Mouse (Mus musculus) C2C12 (cell line): ENCODE results near the gene Lyrm7. TPM values are rescaled to one million over a fixed set of nuclear protein-coding genes. Genes with fewer than 3 reads are reported as not detected.
A peak's percentile ranks its signal among the peaks of the same experiment; 100 is the strongest.

Experiments
- H3K27me3 ChIP-seq: one replicate; pipeline ENCODE4 v1.6.1; 2011; ENCODE audit not compliant: control insufficient read depth, insufficient read depth, insufficient read length
- H3K36me3 ChIP-seq: one replicate; pipeline ENCODE4 v1.6.1; 2011; ENCODE audit not compliant: control insufficient read depth, insufficient read depth
- H3K4me3 ChIP-seq: one replicate; pipeline ENCODE4 v1.5.1; 2011; ENCODE audit warnings: mild to moderate bottlenecking, control low read depth; ENCODE audit not compliant: poor library complexity, insufficient read depth, severe bottlenecking
- H3K79me2 ChIP-seq: one replicate; pipeline ENCODE4 v1.6.1; 2011; ENCODE audit not compliant: control insufficient read depth, insufficient read depth
- H3K79me3 ChIP-seq: one replicate; pipeline ENCODE4 v1.6.1; 2011; ENCODE audit warnings: low read depth, control low read depth
- H3ac ChIP-seq: one replicate; pipeline ENCODE3; 2011; ENCODE audit warnings: low read depth; ENCODE audit not compliant: control insufficient read depth, insufficient read length
- CEBPB ChIP-seq: IDR thresholded peaks from one replicate; pipeline ENCODE4 v1.6.1; 2011; ENCODE audit warnings: low read depth, mild to moderate bottlenecking, control low read depth, moderate library complexity
- CTCF ChIP-seq: IDR thresholded peaks from one replicate; pipeline ENCODE4 v1.5.1; 2011; ENCODE audit not compliant: control insufficient read depth, insufficient read depth, insufficient read length
- FOSL1 ChIP-seq: IDR thresholded peaks from one replicate; pipeline ENCODE4 v1.8.0; 2011; ENCODE audit warnings: mild to moderate bottlenecking, low read length; ENCODE audit not compliant: poor library complexity, insufficient read depth, severe bottlenecking
- MAX ChIP-seq: IDR thresholded peaks from one replicate; pipeline ENCODE4 v1.6.1; 2011; ENCODE audit warnings: mild to moderate bottlenecking, control low read depth
- MYOD1 ChIP-seq: IDR thresholded peaks from one replicate; pipeline ENCODE4 v1.6.1; 2011; ENCODE audit warnings: low read depth; ENCODE audit not compliant: control insufficient read depth, insufficient read length
- MYOG ChIP-seq: IDR thresholded peaks from one replicate; pipeline ENCODE4 v1.6.1; 2011; ENCODE audit not compliant: control insufficient read depth, insufficient read length; ENCODE audit errors: extremely low read depth
- USF1 ChIP-seq: IDR thresholded peaks from one replicate; pipeline ENCODE4 v1.6.1; 2011; ENCODE audit warnings: low read depth, mild to moderate bottlenecking, control low read depth, moderate library complexity
- polyA plus RNA-seq: library from polyadenylated mRNA; unstranded; fragments of >200 nt; fragmentation: generic; extraction: Trizol; gene quantifications from one replicate; pipeline ENCODE4 v1.2.1, GENCODE M21; 2012; ENCODE audit warnings: missing spikeins

Gene Lyrm7
- polyA plus RNA-seq, 1 experiment = 0.25 TPM

DNA sequence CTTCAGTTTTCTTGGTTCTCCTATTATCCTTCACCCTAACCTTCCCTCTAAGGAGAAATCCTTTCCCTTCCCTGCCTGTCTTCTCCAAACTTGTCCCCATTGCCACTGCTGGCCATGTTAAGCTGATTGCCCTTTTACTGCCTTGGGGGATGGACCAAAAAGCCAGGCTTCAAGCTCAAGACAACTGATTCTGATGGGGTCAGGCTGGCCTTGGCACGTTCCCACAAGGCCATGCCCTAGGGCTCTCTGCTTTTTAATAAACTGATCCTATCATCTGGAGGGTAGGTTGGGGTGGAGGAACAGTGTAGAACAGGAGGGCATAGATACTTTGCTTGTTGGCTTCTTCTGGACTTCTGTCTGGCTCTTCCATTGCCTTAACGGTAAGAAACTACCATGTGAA, 24.7 kb upstream of the Lyrm7 start:
- TF ChIP-seq CEBPB (no peak), FOSL1 (no peak), MAX (no peak), USF1 (no peak), MYOG (no peak), CTCF (no peak), MYOD1 (no peak)
- no peaks in the 10 kb centered on the region for H3K79me3 ChIP-seq
- no peak overlapping the region for H3ac ChIP-seq
- no peaks in the 10 kb centered on the region for H3K36me3 ChIP-seq
- no peaks in the 10 kb centered on the region for H3K79me2 ChIP-seq
- H3K4me3 ChIP-seq = no peak overlapping the region
- H3K27me3 ChIP-seq = no peaks in the 10 kb centered on the region

DNA sequence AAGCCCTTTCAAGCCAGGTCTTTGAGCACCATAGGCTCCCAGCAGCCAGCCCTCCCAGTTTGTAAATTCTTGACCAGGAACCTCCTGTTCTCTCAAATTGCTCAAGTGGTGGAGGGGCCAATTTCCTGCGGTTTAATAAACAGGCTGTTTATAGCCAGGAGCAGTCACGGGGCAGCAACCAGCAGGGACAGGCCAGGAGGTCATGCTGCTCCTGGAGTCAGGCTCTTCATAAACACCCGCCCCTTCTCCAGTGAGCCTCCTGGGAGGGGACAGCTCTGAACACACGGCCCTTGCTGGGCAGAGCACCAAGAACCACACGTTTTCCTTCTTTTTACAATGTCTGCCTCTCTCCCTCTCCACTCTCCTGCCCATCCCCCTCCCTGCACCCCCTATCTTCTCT, 24.2 kb upstream of the Lyrm7 start:
- H3K4me3 ChIP-seq = no peak overlapping the region
- H3ac ChIP-seq = no peak overlapping the region
- H3K79me3 ChIP-seq = no peaks in the 10 kb centered on the region
- no peaks in the 10 kb centered on the region for H3K36me3 ChIP-seq
- H3K27me3 ChIP-seq = no peaks in the 10 kb centered on the region
- no peaks in the 10 kb centered on the region for H3K79me2 ChIP-seq
- TF ChIP-seq CEBPB (no peak), MYOD1 (no peak), USF1 (no peak), CTCF (no peak), FOSL1 (no peak), MAX (no peak), MYOG (no peak)

DNA sequence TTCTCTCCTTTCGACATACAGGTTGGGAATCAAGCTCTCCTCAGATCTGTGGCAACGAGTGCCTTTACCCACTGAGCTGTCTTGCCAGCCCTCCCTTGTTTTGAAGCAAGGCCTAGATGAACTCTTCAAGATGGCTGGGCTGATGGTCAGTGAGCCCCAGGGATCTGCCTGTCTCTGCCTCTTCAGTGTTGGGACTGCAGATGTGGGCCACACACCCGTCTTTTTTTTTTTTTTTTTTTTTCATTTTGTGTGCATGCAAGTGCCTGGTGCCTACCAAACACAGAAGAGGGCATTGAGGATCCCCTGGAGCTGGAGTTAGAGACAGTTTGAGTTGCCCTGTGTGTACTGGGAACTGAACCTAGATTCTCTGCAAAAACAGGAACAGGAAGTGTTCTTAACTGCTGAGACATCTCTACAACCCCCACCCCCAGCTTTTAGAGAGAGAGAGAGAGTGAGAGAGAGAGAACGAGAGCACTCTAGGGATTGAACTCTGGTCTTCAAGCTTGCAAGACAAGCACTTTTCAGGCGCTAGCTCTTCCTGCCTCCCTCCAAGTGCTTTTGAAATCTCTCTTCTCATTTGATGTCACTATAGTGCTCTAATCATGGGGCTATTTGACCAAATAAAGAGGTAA, 23.6 kb upstream of the Lyrm7 start:
- no peaks in the 10 kb centered on the region for H3K79me2 ChIP-seq
- no peaks in the 10 kb centered on the region for H3K27me3 ChIP-seq
- no peaks in the 10 kb centered on the region for H3K79me3 ChIP-seq
- TF ChIP-seq MYOD1 (no peak), MYOG (no peak), CTCF (no peak), MAX (no peak), USF1 (no peak), FOSL1 (no peak)
- H3ac ChIP-seq = no peak overlapping the region
- no peaks in the 10 kb centered on the region for H3K36me3 ChIP-seq
- H3K4me3 ChIP-seq = no peak overlapping the region

- Histone ChIP-seq H3K79me3 (no peaks in the 10 kb centered on the region), H3K79me2 (no peaks in the 10 kb centered on the region), H3K27me3 (no peaks in the 10 kb centered on the region), H3K36me3 (no peaks in the 10 kb centered on the region), H3K4me3 (no peak overlapping the region), H3ac (no peak overlapping the region)
- TF ChIP-seq MYOD1 (no peak), MYOG (no peak), USF1 (no peak), FOSL1 (no peak), CTCF (no peak), MAX (no peak), CEBPB (no peak)
Observed at GRCm38 (mm10) chr11:54882671-54883070, 22.0 kb upstream of the Lyrm7 start.

DNA sequence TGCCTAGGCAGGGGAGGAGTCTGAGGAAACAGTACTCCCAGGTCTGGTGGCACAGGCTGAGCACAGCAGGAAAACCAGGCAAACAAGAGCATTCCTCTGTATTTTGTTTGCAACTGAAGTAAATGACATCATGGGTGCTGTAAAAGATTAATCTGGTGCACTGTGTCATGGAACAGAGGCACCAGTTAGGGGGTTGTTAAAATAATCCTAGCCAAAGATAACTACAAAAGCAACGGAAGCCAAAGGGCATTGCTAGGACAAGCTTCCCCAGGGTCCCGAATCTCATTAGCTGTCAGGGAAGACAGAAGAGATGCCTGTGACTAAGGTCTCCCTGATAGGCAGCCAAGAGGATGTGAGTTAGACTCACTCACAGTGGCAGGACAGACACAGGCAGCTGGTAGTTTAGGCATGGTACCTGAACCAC, 20.3 kb upstream of the Lyrm7 start:
- H3K79me2 ChIP-seq = no peaks in the 10 kb centered on the region
- H3ac ChIP-seq = no peak overlapping the region
- H3K79me3 ChIP-seq = no peaks in the 10 kb centered on the region
- TF ChIP-seq CTCF (no peak), MYOG (no peak), MYOD1 (peak; percentile 76)
- H3K36me3 ChIP-seq = no peaks in the 10 kb centered on the region
- no peaks in the 10 kb centered on the region for H3K27me3 ChIP-seq
- no peak overlapping the region for H3K4me3 ChIP-seq

GRCm38 (mm10) chr11:54879922-54880321, 19.2 kb upstream of the Lyrm7 start:
- Histone ChIP-seq H3ac (no peak overlapping the region), H3K79me2 (no peaks in the 10 kb centered on the region), H3K27me3 (no peaks in the 10 kb centered on the region), H3K79me3 (no peaks in the 10 kb centered on the region), H3K36me3 (peaks cover 3% of the 10 kb centered on the region), H3K4me3 (no peak overlapping the region)
- TF ChIP-seq MYOD1 = no peak
- TF ChIP-seq MYOG = no peak
- no peak for TF ChIP-seq USF1
- no peak for TF ChIP-seq FOSL1
- TF ChIP-seq CEBPB = no peak
- no peak for TF ChIP-seq CTCF
- TF ChIP-seq MAX = no peak
